Mouse (Mus musculus) cerebellum, adult 2 months (tissue): Measurements from ENCODE around the gene Sec14l4. TPM values are rescaled to one million over a fixed set of nuclear protein-coding genes. Genes with fewer than 3 reads are reported as not detected.
"Not testable (repeated sequence)": the region's sequence is repeated elsewhere in the genome, so short reads cannot be mapped to it uniquely, and the experiment has no call there.

Source experiments
- DNase-seq, 2 experiments: peaks; one replicate each; pipeline ENCODE4 v3.0.0; 2021
- H3K27ac ChIP-seq: fragments of 200-500 bp; 2 replicates; pipeline ENCODE4 v1.5.1; 2012; ENCODE audit warnings: low read length, control low read depth, inconsistent platforms; ENCODE audit not compliant: insufficient read depth
- H3K27me3 ChIP-seq: fragments of 200-500 bp; 2 replicates; pipeline ENCODE4 v1.6.1; 2012; ENCODE audit warnings: inconsistent platforms, mild to moderate bottlenecking, low read length, moderate library complexity; ENCODE audit not compliant: control insufficient read depth, insufficient read depth
- H3K4me1 ChIP-seq: fragments of 200-500 bp; 2 replicates; pipeline ENCODE4 v1.6.1; 2011; ENCODE audit warnings: low read length; ENCODE audit not compliant: control insufficient read depth, insufficient read depth
- H3K4me3 ChIP-seq: fragments of 200-500 bp; replicated peaks from 2 replicates; pipeline ENCODE3; 2011; ENCODE audit warnings: mild to moderate bottlenecking, low read depth, low read length, control low read depth; ENCODE audit not compliant: insufficient read depth
- CTCF ChIP-seq: fragments of 200-500 bp; IDR thresholded peaks from 2 replicates; pipeline ENCODE4 v1.5.1; 2011; ENCODE audit warnings: low read depth, mild to moderate bottlenecking, control low read depth, low read length, moderate library complexity, borderline replicate concordance; ENCODE audit not compliant: insufficient read depth
- POLR2A ChIP-seq: fragments of 200-500 bp; IDR thresholded peaks from 2 replicates; pipeline ENCODE4 v1.6.1; 2011; ENCODE audit warnings: low read length, control low read depth, borderline replicate concordance; ENCODE audit not compliant: insufficient read depth
- WGBS: fragments of 180-500 bp; shearing (Covaris S2); methylation state at CpG from one replicate; pipeline ENCODE4 v1.1.7; 2018; 5-methylcytosine and 5-hydroxymethylcytosine counted together
- polyA plus RNA-seq: library from polyadenylated mRNA; depleted of rRNA; stranded (reverse); fragments of >200 nt; gene quantifications from 2 replicates; pipeline ENCODE4 v1.2.3, GENCODE M21; 2012

The Sec14l4 gene
- polyA plus RNA-seq, 1 experiment = 0.05 TPM

- Histone ChIP-seq H3K4me1 (no peaks in the 10 kb centered on the region), H3K27me3 (no peaks in the 10 kb centered on the region), H3K27ac (no peak overlapping the region), H3K4me3 (no peak overlapping the region)
- WGBS = 82% methylated on average over 3 of the region's 3 CpGs
- DNase-seq = no peak
- TF ChIP-seq CTCF (no peak), POLR2A (no peak)
Measured at GRCm38 (mm10) chr11:4006462-4006861, 24.8 kb upstream of the Sec14l4 start.

- Histone ChIP-seq H3K27me3 (no peaks in the 10 kb centered on the region; the same call in 1 of the 2 replicates), H3K4me3 (no peak overlapping the region), H3K4me1 (no peaks in the 10 kb centered on the region), H3K27ac (no peak overlapping the region)
- TF ChIP-seq CTCF (no peak), POLR2A (no peak)
- DNase-seq = no peak
- 52% methylated on average over 1 of the region's 1 CpGs for WGBS
Measured at GRCm38 (mm10) chr11:4012616-4013015, 18.6 kb upstream of the Sec14l4 start.

DNA sequence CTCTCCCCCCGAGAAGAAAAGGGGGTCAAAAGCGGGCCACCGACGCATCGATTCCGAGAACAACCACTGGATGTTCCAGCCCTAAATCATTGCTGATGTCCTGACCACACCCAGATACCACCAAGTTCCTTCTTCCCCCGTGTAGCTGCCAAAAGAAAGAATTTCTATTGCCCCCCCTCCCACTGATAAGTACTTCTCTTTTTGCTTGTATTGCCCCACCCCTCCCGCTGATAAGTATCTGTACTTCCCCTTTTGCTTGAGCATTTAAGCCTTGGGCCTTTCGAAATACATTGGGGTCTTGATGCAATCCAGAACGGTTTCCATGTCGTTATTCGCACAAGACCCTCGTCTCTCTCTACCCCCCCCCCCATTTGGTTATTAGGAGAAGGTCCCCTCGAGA, 15.5 kb upstream of the Sec14l4 start:
- 87% methylated on average over 14 of the region's 14 CpGs for WGBS
- not testable (repeated sequence) for H3K27ac ChIP-seq, DNase-seq, H3K4me3 ChIP-seq, H3K4me1 ChIP-seq, H3K27me3 ChIP-seq

DNA sequence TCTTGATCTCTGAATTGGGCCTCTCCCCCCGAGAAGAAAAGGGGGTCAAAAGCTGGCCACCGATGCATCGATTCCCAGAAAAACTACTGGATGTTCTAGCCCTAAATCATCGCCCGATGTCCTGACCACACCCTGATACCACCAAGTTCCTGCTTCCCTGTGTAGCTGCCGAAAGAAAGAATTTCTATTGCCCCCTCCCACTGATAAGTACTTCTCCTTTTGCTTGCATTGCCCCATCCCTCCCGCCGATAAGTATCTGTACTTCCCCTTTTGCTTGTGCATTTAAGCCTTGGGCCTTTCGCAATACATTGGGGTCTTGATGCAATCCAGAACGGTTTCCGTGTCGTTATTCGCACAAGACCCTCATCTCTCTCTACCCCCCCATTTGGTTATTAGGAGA, 9.2 kb upstream of the Sec14l4 start:
- H3K4me3 ChIP-seq, H3K4me1 ChIP-seq, DNase-seq, H3K27ac ChIP-seq, H3K27me3 ChIP-seq: not testable (repeated sequence)
- WGBS = 89% methylated on average over 13 of the region's 13 CpGs

- no peak overlapping the region for H3K4me3 ChIP-seq
- WGBS = 72% methylated on average over 2 of the region's 2 CpGs
- H3K4me1 ChIP-seq = no peaks in the 10 kb centered on the region
- no peak for TF ChIP-seq CTCF
- no peak for TF ChIP-seq POLR2A
- H3K27ac ChIP-seq = no peak overlapping the region
- H3K27me3 ChIP-seq = no peaks in the 10 kb centered on the region
- DNase-seq = no peak
Measured at GRCm38 (mm10) chr11:4023321-4023720, 7.9 kb upstream of the Sec14l4 start.

GRCm38 (mm10) chr11:4027066-4027465, 4.2 kb upstream of the Sec14l4 start:
- no peak for DNase-seq
- WGBS = 76% methylated on average over 8 of the region's 8 CpGs
- no peak for TF ChIP-seq CTCF
- Histone ChIP-seq H3K27ac (no peak overlapping the region), H3K4me1 (no peaks in the 10 kb centered on the region), H3K4me3 (no peak overlapping the region), H3K27me3 (no peaks in the 10 kb centered on the region)

DNA sequence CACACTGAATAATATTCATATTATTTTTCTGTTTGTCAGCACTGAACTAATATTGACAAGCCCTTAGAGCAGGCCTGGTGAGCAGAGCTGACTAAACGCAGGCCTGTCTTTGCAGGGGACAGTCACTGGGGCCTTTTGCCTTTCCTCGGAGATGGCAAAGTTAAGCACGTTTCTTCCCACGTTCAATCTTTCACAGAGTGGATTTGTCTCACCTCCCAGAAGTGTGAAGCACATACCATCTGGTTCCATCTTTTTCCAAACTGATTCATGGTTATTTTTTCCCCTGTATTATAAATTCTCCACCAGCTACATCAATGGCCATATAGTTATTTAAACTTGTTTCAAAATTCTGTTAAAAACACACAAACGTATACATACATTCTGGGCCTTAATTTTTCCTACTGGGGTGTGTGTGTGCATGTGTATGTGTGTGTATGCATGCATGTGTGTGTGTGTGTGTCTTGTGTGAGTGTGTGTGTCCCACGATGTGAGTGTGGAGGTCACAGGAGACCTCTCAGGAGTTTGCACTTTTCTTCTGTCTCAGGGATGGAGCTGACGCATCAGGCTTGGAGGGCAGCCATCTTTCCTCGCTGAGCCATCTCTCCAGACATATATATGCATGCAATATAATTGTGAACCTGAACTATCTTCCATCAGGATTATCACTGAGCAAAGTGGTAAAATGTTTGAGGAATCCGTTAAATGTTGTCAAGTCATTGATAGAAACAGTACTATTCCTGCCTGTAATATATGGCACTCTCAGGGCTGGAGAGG, 3.5 kb upstream of the Sec14l4 start:
- Histone ChIP-seq H3K4me1 (no peaks in the 10 kb centered on the region), H3K27ac (no peak overlapping the region), H3K27me3 (no peaks in the 10 kb centered on the region), H3K4me3 (no peak overlapping the region)
- TF ChIP-seq POLR2A (no peak), CTCF (no peak)
- 73% methylated on average over 9 of the region's 9 CpGs for WGBS
- no peak for DNase-seq

DNA sequence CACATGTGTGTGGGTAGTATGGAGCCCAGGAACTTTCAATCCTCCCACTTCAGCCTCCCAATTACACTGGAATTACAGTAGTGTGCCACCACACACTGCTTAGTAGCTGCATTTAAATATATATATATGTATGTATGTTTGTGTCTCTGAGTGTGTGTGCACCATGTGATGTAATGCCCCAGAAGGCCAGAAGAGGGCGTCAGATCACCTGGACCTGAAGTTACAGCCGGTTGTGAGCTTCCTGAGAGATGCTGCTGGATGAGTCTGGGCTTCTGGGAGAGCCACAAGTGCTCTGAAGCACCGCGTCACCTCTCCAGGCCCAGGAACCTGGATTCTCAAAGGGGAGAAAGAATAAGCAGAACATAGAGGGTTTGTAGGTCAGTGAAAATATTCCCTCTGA, 1.9 kb upstream of the Sec14l4 start:
- no peak for TF ChIP-seq CTCF
- TF ChIP-seq POLR2A = no peak
- no peaks in the 10 kb centered on the region for H3K4me1 ChIP-seq
- no peak overlapping the region for H3K27ac ChIP-seq
- 66% methylated on average over 4 of the region's 4 CpGs for WGBS
- H3K27me3 ChIP-seq = no peaks in the 10 kb centered on the region
- H3K4me3 ChIP-seq = no peak overlapping the region
- no peak for DNase-seq
